Mouse (Mus musculus): ENCODE results near the gene Camkk1.

DNA sequence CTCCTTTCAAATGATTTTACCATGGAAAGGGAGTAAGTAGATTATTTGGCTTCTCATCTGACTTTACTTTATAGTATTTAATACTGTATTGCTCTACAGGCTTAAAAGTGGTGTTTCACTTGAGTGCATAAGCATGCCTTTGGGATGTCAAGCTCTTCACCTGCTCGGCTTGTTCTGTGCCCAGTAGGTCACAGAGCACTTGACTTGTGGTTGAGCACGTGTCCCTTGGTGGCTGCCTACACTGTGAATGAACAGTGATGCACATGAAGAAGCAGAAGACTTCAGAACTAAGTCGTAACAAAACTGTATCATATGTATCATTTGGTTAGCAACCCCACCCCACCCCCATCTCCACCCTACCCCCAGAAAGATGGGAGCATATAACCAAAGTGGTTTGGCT lies 61.5 kb downstream of the Camkk1 start:
- TF ChIP-seq CTCF (IDR thresholded peaks at IDR 0.05; ENCODE audit: low read depth) (no peak), EP300 (IDR thresholded peaks at IDR 0.05; ENCODE audit: low read depth) (no peak)
